Comparison of ENCODE assay signal across 8 mouse cellular contexts in the genomic region with DNA sequence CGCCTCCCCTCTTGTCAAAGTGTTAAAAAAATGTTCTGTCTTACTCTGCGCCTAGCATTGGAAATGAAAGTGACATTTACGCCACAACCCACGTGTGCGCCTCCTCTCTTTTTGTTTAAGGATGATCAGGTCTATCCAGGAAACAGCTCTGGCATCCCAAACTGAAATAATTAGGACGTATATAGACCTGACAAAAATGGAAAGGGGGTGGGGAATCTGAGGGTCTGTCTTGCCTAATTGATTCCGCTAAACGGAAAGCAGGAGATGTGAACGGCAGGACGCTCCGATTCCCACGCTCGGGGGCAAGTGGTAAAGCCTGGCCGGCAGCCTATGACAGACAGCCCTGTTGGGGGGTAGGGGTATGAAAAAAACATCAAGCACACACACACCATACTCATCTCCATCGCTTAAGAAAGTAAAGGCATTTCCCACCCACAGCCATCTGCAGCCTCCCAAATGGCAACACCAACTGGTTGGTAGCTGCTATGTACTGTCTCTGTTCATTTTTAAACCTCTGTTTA.
DNase-seq lines count a peak whose midpoint lies in the region; ATAC-seq and TF ChIP-seq lines count a peak whose summit lies in the region.

No protein-coding gene starts in this region.

- H3K36me3 ChIP-seq in neural tube, embryonic 15.5 days = no peaks in the 10 kb centered on the region

- no peak for TF ChIP-seq CTCF in gastrocnemius, adult 2 months (IDR thresholded peaks at IDR 0.05)
- no peak for TF ChIP-seq CTCF in cerebellum, adult 2 months (IDR thresholded peaks at IDR 0.05; ENCODE audit: borderline replicate concordance, insufficient read depth, low read depth, low read length)
- no peak for TF ChIP-seq CTCF in left cerebral cortex, adult 2 months (IDR thresholded peaks at IDR 0.05)

- DNase-seq in gastrocnemius, adult 2 months = no peak
- no peak for DNase-seq in gastrocnemius, postnatal 4 days (ENCODE audit: low spot score in 2 of 2)
- DNase-seq in cerebellum, adult 2 months = peak; percentile 61 to 67
- peak; percentile 76 to 80 for DNase-seq in frontal cortex, postnatal 10 days (ENCODE audit: low spot score in 2 of 2)
- DNase-seq in left cerebral cortex, adult 2 months (ENCODE audit: extremely low spot score in 1 of 2, low spot score in 2 of 2) = peak; percentile 61 to 78
- DNase-seq in testis, postnatal 14 days (ENCODE audit: low spot score) = no peak
- no peak for DNase-seq in urinary bladder, postnatal 10 days (ENCODE audit: low spot score)

- 3% methylated on average over 15 of the region's 15 CpGs for WGBS in cerebellum, adult 2 months
- WGBS in neural tube, embryonic 15.5 days = under 1% methylated on average over 15 of the region's 15 CpGs

- peaks cover 2% of the 10 kb centered on the region; the same call in 1 of the 2 replicates for H3K4me1 ChIP-seq in cerebellum, adult 2 months (ENCODE audit: control insufficient read depth, insufficient read depth, low read length)
- peaks cover 8% of the 10 kb centered on the region; the same call in 1 of the 2 replicates for H3K4me1 ChIP-seq in neural tube, embryonic 15.5 days

- TF ChIP-seq POLR2A in cerebellum, adult 2 months (IDR thresholded peaks at IDR 0.05; ENCODE audit: borderline replicate concordance, insufficient read depth, low read length) = no peak

- H3K4me3 ChIP-seq in gastrocnemius, adult 2 months = peak overlapping the region; percentile 38
- H3K4me3 ChIP-seq in cerebellum, adult 2 months (replicated peaks; ENCODE audit: insufficient read depth, low read depth, low read length) = peak overlapping the region; percentile 84
- H3K4me3 ChIP-seq in left cerebral cortex, adult 2 months = peak overlapping the region; percentile 83
- H3K4me3 ChIP-seq in neural tube, embryonic 15.5 days (replicated peaks) = peak overlapping the region; percentile 50

- intact Hi-C loops in gastrocnemius, adult 2 months (cut with DNase I) = no loop called here
- intact Hi-C loops in left cerebral cortex, adult 2 months (cut with DNase I) = loop anchor here (2.0 kb wide), 4 partner anchors 247 to 873 kb away; no protein-coding TSS in a partner anchor

- H3K4me2 ChIP-seq in neural tube, embryonic 15.5 days = peak overlapping the region; percentile 67

- no peaks in the 10 kb centered on the region for H3K27me3 ChIP-seq in cerebellum, adult 2 months (ENCODE audit: control insufficient read depth, insufficient read depth, low read length)
- no peaks in the 10 kb centered on the region for H3K27me3 ChIP-seq in neural tube, embryonic 15.5 days (replicated peaks)

- no peaks in the 10 kb centered on the region for H3K9me3 ChIP-seq in neural tube, embryonic 15.5 days (replicated peaks)

- no peak overlapping the region for H3K27ac ChIP-seq in gastrocnemius, adult 2 months
- peak overlapping the region; percentile 88 for H3K27ac ChIP-seq in cerebellum, adult 2 months (ENCODE audit: insufficient read depth, low read length)
- H3K27ac ChIP-seq in left cerebral cortex, adult 2 months = peak overlapping the region; percentile 80
- H3K27ac ChIP-seq in neural tube, embryonic 15.5 days (replicated peaks) = peak overlapping the region; percentile 94

- peak; percentile 60 for ATAC-seq in neural tube, embryonic 15.5 days (ENCODE audit: low FRiP score)

- H3K9ac ChIP-seq in neural tube, embryonic 15.5 days (replicated peaks) = peak overlapping the region; percentile 72

Comparison
In these comparisons a context has a peak if more than half of its experiments do, and no peak if none do; other contexts are left out.
1. DNase-seq: peak in cerebellum, adult 2 months (2 of 2), frontal cortex, postnatal 10 days (2 of 2) and left cerebral cortex, adult 2 months (2 of 2); none in gastrocnemius, adult 2 months (single experiment), gastrocnemius, postnatal 4 days (0 of 2), testis, postnatal 14 days (single experiment) and urinary bladder, postnatal 10 days (single experiment).
2. Peak in every context shown above with its lines, with median percentiles within 50 percentile points of each other: H3K4me3 ChIP-seq.